Mouse (Mus musculus) 416B (cell line): ENCODE measurements around the gene 4930564D02Rik.

Source experiments
- DNase-seq: peaks from one replicate; pipeline ENCODE4 v3.0.0; 2011; ENCODE audit warnings: low read depth

4930564D02Rik gene

DNA sequence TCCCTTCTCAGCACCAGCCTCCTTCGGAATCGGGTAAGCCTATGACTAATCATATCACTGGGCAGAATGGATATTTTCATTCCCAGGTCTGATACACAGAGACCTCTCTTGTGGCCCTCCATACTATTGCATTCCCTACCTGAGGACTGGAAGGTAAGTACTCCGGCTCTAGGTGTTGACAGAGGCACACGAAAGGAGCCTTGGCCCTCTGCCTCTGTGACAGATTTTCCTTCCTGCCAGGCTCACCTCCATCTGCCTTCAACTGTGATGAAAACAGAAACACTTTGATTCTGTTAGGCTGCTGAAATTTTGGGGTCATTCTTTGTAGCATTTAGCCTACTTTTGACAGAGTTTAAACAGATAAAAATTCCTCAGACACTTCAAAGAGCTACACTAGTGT, 47.2 kb downstream of the 4930564D02Rik start:
- DNase-seq: no peak

DNA sequence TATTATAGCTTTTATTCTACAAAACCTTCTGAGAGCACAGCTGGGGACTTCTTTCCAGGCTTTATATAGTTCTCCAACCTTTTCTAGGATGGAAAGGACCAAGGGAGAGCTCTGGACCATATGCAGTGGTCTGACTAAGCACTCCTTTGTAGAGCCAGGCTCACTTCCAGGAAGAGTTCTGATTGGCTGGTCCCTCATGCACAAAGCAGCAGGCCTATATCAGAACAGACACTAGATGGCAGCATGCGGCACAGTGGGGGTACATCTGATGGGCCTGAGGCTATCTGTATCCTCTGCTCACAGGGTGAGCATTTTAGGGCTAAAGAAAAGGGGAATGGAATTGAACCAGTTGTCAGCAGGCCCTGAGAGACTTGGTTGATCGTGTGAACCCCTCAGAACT, 47.6 kb downstream of the 4930564D02Rik start:
- peak; percentile 81 for DNase-seq

DNA sequence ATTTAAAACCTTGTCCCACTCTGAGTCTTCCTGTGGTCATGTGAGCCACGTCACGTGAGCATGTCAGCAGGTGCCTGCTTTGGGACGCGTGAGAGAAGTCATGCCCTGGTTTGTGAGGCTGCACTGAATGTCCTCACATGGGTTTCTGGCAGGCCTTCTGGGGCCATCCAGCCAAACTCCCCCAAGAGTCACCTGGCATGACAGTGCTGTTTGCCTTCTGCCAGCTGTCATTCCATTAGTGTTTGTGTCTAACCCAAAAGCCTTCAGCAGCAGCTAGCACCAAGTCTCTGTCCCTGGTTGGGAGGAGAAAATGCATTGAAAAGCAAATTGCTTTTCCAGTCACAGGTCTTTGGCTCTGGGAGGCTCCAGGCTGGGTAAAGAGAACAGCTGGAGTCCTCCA, 50.0 kb downstream of the 4930564D02Rik start:
- no peak for DNase-seq

DNA sequence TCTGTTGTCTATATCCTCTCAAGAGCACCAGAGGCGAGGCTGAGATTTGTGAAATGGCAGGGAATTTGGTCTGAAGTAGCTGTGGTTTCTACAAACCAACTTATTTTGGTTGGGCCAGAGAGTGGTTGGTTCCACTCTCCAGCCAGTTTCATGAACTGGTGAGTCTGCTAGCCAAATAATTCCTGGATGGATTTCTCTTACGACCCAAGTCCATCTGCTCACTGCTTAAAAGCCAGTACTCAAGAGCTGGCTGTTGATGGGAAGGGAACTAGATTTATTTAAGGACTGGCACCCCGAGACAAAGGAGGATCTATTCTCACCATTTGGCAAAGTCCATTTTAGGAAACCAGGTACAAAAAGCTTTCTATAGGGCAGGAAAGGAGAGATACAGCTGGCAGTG, 57.1 kb downstream of the 4930564D02Rik start:
- no peak for DNase-seq

DNA sequence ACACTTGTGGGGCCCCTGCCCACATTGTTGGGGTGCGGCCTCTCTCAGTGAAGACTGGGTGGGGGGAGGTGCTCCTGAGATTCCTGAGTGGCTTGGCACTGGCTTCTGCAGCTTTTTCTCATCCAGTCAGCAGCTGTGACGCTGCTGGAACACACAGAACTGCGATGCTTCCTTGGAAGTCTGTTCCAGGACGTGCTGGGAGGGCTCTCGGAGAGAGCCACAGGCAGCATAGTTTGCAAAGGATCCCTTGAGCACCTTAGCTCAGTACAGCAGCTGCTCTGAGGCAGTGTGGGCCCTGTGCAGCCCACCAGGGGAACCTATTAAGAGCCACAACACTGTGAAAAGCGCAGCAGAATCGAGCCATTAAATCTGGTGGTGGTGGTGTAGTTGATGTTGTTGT, 61.2 kb downstream of the 4930564D02Rik start:
- no peak for DNase-seq
